Mouse (Mus musculus): ENCODE results near the gene Olfm4.

Gene Olfm4

DNA sequence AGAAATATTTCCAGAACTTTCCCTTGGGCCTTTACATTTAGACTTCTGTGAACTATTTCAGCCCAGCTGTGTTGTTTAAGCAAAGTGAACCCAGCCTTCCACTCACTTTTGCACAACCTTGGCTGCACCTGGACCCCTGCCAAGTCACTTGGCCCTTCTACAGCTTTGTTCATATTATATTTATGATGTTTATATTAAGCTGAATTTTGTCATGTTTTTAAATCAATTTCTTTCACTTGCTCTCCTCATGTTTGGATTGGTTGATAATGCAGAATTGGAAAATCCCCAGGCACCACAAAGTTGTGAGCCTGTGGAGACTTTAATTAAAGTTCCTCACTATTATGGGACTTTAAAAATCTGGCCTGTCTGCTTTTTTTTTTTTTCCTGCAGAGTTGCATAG, 32.2 kb downstream of the Olfm4 start:
- in situ Hi-C loops (cut with MboI; ENCODE audit: unreplicated experiment in 2 of 2) = no loop called here

DNA sequence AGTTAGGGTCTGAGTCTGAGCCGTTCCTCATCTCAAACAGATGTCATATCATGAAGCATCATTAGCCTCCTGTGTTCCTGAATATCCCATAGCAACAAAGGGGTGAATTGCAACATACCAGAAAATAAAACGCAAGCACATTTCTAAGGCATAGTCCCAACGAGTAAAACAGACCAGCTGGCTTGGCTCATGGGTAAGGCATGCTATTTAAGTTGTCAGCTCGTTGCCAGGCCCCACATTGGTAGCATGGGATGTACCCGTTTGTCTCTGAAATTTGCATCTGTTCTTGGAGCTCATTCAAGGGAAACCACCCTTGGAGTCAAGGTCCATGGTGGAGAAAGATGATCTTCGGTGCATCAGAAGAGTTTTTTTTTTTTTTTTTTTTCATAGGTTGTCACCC, 42.2 kb downstream of the Olfm4 start:
- in situ Hi-C loops (cut with MboI; ENCODE audit: unreplicated experiment in 2 of 2) = no loop called here

DNA sequence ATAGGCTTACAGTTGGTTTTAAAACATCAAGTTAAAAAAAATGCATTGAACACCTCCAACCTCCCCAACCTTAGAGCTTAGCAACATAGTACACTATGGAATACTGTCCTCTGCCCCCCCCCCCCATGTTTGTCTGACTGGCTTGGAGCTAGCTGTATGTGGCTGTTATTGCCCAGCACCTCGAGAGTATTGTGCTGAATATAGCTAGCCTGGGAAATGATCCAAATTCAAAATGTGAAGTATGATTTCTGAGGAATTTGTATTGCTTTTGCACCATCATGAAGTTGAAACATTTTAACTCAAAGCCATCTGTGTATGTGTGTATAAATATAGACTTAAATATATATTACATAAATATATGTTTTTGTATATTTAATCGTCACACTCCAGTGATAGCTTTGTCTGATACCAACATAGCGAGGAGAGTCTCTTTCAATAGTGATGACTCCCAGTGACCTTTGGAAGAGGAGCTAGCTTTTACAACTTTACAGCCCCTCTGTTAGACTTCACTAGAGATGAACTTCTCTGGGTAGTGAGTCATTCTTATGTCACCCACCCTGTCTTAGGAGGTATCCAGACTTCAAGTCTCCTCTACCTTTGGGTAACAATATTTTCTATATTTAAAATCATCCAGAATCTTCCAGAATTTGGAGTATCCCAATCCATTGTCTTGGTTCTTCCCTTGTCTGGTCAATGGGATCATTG, 45.6 kb downstream of the Olfm4 start:
- in situ Hi-C loops (cut with MboI; ENCODE audit: unreplicated experiment in 2 of 2) = no loop called here

DNA sequence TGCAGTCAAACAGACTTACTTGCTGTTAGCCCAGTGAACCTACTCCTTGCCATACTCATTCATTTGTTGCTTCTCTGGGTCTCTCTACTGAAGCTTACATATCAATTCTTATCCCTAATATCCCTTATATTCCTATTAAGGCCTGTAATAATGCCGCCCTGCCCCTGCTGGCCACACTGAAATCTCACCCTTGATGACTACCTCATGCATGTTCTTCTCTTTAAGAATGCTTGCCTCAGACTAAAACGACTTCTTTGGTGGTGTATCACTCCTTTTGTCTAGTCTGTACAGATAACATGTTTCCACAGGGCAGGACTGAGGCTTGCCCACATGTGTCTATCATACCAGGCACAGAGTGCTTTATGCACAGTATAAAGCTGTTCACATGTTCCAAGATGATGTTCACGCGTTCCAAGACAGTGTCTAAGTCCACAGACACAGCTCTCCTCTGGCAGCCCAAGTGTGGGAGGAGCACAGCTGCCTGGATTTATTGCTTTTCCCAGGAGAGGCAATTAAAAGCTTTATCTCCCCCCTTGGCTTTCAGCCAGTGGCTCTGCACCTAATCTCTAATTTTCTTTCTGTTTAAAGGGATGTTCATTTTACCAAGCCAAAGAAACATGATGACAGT, 55.9 kb downstream of the Olfm4 start:
- in situ Hi-C loops (cut with MboI; ENCODE audit: unreplicated experiment in 2 of 2) = no loop called here

DNA sequence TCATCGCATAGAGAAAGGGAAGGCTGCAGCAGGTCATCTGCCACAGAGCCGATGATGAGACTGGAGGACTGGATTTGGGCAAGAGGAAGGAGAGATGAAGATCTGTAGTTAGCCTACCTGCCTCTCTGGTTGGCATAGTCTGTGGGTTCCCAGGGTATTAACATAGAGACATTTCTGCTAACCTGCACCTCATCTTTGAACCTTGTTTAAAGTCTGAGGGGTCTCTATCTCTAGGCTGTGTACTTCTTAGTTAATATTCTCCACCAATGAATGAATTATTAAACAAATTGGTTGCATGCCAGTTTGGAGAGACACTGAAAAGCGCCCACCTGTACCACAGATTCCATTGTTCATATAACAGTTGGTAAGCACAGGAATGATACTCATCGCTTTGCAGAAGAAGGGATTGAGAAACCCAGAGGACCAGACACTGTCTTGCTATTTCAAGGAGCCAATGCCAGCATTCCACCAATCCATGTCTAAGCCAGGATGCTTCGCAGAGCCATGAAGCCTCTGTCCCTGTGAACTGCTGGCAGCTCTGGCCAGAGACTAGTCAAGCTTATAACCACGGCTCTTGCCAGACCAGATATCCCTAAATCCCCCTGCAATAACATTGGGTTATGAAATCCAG, 62.3 kb downstream of the Olfm4 start:
- in situ Hi-C loops (cut with MboI; ENCODE audit: unreplicated experiment in 2 of 2) = no loop called here

DNA sequence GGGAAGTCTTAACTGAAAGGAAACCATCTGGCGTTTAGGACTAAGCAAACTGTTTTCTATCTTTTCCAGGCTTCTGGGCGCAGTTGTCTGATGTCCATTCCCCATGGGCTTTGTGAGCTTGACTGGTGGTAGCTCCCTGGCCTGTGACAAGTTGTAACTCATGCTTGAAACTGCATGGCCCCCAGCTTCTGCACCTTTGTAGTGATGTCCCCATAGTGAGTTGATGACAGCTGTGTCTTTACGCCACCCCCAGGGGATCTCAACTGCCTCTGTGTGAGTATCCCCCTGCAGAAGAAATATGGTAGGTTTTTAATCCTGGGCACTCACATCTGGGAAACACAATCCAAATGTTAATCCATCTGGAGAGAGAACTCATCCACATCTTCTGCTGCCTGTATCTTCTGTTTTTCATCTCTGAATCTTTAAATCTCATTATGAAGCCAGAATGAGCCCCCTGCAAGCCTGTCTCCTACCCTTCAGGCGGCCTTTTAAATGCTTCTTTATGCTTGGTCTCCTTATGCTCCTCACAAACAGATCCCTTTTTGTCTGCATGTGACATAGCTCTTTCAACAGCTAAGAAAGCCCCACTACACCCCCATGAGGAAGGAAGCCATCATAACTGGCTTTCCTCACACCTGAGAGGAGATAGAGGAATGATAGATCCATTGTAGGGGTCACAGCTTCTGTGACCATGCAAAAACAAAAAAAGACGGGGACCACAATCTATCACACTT, 63.7 kb downstream of the Olfm4 start:
- in situ Hi-C loops (cut with MboI; ENCODE audit: unreplicated experiment in 2 of 2) = no loop called here

DNA sequence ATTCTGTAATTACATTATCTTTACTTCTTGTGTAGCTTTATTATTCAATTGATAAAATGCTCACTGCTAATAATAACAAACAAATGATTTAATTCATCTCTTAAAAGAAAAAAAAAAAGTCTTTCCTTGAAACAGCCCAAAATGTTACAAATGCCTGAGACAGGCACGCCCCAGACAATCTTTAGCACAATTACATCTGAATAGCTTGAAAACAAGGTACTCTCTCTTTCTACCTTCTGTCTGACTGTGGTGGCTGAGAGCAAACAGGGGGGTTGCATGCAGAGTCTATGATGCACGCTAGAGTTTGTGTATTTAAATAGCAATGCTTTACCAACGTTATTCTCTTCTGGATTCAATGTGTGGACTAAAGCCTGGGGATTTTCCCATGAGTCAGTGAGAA, 71.8 kb downstream of the Olfm4 start:
- in situ Hi-C loops (cut with MboI; ENCODE audit: unreplicated experiment in 2 of 2) = no loop called here

DNA sequence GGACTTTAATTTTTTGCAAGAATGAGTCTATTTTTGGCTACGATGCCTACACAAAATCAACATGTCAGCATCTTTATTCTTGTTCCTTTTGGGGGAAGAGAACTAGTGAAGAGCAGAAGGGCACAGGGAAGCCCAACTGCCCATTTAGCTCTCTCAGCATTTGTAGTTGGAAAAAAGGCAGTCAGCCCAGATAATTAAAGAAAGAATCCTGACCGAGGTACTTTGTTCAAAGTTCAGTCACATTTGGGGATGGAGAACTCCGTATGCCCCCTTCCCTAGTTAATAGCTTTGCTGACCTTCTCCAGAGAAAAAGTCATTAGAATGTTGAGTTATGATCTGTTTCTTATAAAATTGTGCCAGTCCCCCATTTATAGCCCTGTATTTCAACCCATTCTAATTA, 77.8 kb downstream of the Olfm4 start:
- in situ Hi-C loops (cut with MboI; ENCODE audit: unreplicated experiment in 2 of 2) = no loop called here

DNA sequence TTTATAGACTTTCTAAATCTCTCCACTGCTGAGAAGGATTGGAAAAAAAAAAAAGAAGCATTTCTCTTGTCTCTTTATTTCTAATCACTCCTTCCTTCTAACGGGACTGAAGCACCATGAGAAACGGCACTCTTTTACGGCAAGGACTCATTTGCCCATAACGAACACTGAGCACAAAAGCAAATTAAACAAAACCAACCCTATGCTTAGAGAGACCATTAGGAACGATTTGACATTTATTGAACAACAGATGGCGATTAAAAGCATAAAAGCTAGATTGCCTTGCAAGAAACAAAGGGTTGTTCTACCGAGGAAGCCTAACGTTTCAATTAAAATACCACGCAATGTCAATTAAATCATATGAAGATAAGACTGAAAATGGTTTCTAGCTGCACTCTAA, 79.0 kb downstream of the Olfm4 start:
- in situ Hi-C loops (cut with MboI; ENCODE audit: unreplicated experiment in 2 of 2) = no loop called here

DNA sequence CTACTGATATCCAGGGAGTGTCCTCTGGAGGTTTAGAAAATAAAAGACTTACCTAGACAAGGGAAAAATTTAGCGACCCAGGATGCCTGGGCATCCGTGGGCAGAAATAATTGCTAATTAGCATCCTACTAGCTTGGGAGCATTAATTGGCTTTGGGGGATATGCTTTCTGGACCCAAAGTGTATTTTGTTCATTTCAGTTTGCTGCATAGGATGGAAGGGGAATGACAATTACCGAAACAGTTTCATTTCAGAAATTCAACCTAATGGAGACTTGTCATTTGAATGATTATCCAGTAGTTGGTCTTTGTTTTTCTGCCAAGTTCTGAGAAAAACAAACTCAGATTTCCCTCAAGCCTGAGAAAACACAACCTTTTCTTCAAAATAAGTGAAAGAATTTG, 86.7 kb downstream of the Olfm4 start:
- in situ Hi-C loops (cut with MboI; ENCODE audit: unreplicated experiment in 2 of 2) = no loop called here
